Mouse (Mus musculus) WW6 (cell line): ENCODE results near the gene Hibch.
A peak's percentile ranks its signal among the peaks of the same experiment; 100 is the strongest.
"Not testable (repeated sequence)": the region's sequence is repeated elsewhere in the genome, so short reads cannot be mapped to it uniquely, and the experiment has no call there.

ENCODE experiments used
- DNase-seq: peaks from one replicate; pipeline ENCODE4 v3.0.0-alpha.2; 2013; ENCODE audit warnings: low read depth, low spot score

Gene Hibch

GRCm38 (mm10) chr1:52867876-52868275 is 23.1 kb downstream of the Hibch start:
- DNase-seq: no peak

DNA sequence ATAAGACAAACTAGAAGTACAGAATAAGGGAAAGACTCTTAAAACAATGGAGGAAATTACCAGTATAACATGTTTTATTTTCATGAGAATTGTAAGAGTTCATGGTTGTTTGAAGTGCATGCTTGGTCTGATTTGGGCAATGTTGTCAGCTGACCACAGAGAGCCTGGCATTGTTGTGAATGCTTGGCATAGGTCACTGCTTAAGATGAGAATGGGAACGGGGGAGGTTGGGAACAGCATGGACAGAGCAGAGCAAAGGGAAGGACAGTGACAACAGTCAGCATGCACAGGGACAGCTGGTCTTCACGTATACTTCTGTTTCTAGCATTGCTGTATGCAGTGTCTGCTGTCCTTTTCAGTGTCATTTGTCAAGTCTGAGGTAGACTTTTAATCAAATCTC is 39.5 kb downstream of the Hibch start:
- DNase-seq: no peak

DNA sequence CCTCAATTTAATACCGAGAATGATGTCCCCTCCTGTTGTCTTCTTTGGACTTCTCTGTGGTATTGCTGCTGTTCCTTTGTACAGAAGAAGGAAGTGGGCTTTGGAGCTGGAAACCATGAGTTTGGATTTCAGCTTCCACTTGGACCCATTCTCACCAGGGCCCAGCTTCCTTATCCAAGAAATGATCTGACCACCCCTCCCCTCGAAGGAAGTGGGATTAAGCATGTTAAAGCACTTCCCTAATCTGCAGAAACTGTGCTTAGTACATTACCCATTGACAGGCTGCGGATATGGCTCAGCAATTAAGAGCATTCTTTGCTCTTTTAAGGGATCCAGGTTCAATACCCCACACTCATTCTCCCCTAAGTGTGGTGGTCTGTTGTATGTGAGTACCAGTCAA is 65.1 kb downstream of the Hibch start:
- DNase-seq: no peak

- no peak for DNase-seq
These were observed 71.9 kb downstream of the Hibch start for GRCm38 (mm10) chr1:52916655-52917054.

DNA sequence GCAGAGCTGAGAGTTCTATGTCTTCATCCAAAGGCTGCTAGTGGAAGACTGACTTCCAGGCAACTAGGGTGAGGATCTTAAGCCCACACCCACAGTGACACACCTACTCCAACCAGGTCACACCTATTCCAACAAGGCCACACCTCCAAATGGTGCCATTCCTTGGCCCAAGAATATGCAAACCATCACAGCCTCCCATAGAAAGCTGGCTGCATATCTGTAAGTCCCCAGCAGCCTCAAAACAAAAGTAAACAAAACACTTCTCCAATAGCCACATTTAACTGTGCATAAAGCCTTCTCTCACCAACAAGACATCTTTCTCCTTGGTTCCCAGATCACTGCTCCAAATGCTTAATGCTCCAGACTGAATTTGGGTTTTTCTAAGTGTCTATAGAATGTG is 74.2 kb downstream of the Hibch start:
- DNase-seq: not testable (repeated sequence)

GRCm38 (mm10) chr1:52924482-52924881 is 79.8 kb downstream of the Hibch start:
- not testable (repeated sequence) for DNase-seq

DNA sequence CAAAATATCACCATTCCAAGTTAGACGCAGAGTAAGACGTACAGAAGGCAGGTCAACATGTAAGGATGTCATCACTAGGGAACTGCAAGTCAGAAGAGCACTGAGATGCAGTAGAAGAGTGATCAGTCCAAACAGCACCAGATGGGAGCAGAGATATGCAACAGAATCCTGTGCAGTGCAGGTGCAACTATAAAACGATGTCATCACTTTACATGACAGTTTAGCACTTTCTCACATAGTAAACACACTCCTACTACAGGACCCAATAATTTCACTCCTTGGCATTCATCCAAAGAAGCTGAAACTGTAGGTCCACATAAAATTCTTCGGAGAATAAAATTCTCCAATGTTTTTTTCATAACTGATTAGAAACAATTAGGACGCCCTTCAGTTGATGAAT is 89.8 kb downstream of the Hibch start:
- DNase-seq: no peak

DNA sequence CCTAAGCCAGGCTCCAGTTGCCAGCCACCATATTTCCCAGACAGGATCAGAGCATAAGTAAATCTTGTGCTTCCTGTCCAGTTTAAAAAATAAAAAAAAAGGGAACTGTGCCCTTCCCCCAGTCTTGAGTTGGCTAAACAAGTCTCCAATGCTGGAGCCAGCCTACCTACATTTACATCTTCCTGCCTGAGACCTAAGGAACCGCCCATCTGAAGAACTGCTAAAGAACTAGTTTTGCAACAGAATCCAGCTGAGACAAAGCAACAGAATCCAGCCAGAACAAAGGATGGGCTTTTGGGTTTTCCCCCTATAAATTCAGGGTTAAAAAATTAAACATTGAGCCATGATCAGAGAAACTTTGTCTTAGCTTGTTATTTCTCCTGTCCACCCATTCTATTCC is 94.3 kb downstream of the Hibch start:
- no peak for DNase-seq

DNA sequence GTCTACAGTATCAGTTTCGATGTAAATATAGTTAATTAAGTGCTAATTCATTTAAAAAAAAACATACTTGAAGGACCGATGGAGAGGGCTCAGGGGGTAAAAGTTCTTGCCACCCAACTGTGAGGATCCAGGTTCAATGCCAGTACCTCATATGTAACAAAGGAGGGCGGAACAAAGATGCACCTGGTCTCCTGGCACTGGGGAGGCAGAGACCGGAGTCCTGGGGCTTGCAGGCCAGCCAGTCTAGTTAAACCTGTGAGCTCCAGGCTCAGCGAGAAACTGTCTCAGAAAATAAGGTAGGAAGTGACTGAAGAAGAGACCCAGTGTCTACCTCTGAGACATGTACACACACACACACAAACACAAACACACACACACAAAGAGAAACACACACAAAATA is 103.2 kb downstream of the Hibch start:
- no peak for DNase-seq

DNA sequence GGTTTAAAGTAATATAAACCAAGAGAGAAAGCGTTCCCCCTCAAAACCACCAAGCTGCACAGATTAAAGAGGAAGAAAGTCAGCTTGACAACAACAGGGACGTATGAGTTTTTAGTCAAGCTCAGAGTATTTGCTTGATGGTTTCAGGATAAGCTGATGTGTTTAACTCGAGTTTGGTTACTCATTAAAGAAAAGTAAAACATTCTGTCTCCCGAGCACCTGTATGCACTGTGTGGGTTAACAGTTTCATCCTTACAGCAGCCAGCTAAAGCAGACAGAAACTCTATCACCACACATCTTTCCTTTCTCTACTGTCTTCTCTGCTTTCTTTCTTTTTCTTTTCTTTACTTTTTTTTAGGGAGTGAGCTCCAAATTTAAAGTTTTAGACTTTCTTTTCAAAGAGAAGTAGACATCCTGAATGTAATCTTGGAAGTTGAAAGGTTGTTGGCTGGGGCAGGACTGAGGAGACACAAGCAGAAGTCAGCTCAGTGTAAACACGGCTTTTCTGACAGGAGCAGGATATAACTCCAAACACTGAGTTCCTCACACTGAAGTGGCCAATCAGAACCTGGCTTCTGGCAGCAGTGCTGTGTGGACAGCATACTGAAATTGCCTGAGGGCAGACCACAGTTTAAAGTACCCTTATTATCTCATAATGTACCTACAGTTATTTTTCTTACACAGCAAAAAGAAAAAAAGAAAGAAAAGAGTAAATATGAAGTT is 106.6 kb downstream of the Hibch start:
- no peak for DNase-seq

DNA sequence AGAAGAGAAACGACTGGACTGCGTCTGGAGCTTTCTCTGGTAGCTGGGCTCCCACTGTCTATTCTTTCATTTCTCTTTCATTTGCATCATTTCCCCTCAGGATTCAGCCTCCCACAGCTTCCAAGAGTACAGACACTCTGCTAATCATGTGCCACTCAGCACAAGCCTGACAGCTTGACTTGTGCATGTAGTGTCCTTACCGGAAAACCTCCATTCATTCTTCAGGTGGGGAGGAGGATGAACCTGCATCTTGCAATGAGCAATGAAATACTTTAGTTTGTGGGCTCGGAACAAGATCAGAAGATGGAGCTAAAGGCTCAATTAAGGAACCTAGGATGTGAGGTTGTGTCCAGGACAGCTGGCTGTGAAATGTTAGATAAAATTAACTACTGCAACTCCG is 107.4 kb downstream of the Hibch start:
- no peak for DNase-seq

DNA sequence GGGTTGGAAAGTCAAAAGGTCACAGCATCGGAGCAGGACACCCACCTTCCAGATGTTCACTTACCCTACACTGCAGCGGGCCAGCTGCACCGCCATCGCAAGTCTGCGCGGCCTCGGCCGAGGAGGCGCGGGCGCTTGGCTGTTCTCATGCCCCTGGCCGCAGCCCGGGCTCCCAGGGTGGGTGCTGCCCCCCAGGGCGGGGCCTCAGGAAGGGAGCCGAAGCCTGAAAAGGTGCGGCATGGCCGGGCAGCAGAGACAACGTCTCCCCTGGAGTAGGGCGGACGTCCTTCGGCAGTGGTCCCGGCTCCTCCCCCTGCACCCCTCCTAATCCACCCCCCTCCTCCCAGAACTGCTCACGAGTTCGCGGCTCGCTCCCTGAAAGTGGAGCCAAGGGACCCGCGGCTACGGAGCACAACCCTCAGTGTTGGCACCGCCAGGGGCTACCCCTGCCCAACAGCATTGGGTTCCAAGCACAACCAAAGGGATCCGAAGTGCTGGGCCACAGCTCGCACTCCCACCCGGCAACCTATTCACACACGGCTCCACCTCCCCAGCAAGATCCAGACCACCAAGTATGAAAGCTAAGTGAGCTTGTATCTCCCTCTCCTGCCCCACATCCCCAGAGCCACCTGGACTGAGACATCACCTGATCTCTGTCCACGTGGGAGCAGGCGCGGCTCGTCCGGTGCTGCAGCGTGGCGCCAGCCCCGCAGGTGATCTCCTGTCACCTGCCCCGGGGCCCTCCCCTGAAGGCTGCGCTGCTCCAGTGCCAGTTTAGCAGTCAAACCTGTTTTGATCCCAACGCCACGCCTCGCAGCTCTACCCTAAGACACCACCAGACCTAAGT is 108.0 kb downstream of the Hibch start:
- peak; percentile 81 for DNase-seq

- peak; percentile 83 for DNase-seq
These were observed 108.8 kb downstream of the Hibch start for GRCm38 (mm10) chr1:52953548-52953947.

DNA sequence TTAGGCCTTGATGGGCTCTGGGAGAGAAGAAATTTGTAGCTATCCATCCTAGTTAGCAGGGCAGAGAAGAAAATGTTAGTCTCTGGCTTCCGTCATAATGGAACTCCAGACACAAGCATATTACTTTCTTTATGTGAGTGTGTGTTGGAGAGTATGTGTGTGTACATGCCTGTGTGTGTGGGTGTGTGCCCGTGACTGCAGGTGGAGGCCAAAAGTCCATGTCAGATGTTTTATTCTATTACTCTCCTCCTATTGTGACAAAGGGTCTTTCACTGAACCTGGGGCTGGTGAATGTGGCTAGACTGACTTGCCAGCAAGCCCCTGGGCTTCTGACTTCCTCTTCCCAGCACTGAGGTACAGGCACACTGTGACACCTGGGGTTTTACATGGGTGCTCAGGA is 109.7 kb downstream of the Hibch start:
- DNase-seq: no peak

- peak; percentile 40 for DNase-seq
These were observed 110.4 kb downstream of the Hibch start for GRCm38 (mm10) chr1:52955102-52955501.

DNA sequence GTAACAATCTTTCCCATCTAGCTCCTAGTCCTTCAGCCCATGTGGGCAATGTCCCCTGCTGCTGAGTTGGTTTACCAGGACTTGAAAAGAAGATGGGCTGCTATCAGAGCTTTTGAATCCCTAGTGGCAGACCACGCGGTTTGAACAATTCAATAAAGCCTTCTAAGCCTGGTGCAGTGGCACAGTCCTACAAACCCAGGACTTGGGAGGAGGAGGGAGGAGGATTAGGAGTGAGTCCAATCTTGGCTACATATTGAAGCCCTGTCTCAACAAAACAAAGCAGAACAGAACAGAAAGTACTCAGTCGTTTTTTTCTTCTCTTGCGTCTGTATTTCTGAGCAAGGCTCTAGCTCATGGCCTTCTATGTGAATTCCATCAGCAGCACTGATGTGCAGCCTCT is 112.0 kb downstream of the Hibch start:
- no peak for DNase-seq

DNA sequence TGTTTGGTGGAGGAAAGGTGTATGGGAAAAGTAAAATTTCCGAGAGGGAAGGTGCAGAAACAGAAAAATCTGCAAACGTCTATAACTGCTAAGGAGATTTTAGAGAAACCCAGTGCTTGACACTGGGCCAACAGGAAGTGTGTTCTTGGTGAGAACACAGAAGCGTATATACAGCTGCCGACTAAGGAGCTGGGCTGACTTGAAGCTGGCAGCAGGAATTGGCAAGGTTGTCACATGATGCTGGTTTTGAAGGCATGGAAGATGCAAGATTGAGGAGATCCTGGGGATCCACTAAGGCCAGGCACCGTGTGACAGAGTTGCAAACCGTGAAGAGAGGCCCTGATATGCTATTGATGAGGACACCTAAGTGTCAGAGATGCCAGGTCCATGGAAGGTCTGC is 115.5 kb downstream of the Hibch start:
- no peak for DNase-seq

- no peak for DNase-seq
These were observed 118.4 kb downstream of the Hibch start for GRCm38 (mm10) chr1:52963097-52963496.

DNA sequence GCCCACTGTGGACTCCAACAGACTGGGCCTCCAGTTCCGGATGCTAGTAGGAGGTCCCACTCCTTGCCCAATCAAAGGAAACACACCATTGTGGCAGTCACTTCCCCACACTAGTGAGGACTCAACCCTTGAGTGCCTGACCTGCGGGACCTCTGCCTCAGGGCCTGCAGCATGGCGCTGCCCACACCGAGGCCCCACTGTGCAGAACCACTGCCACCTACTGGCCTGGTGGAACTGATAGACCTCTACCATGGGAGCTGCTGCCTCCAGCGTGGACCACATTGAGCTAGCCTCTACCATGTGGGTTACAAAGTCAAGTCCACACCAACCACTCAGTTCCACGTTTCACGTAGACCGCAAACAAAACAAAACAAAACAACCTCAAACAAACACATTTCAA is 119.9 kb downstream of the Hibch start:
- DNase-seq: no peak
